Mouse (Mus musculus) 3T3-L1 (cell line): ENCODE results near the gene Josd1.

ENCODE experiments used
- DNase-seq: peaks from one replicate; pipeline ENCODE4 v3.0.0-alpha.2; 2015; ENCODE audit warnings: low read depth, low spot score

Gene Josd1

DNA sequence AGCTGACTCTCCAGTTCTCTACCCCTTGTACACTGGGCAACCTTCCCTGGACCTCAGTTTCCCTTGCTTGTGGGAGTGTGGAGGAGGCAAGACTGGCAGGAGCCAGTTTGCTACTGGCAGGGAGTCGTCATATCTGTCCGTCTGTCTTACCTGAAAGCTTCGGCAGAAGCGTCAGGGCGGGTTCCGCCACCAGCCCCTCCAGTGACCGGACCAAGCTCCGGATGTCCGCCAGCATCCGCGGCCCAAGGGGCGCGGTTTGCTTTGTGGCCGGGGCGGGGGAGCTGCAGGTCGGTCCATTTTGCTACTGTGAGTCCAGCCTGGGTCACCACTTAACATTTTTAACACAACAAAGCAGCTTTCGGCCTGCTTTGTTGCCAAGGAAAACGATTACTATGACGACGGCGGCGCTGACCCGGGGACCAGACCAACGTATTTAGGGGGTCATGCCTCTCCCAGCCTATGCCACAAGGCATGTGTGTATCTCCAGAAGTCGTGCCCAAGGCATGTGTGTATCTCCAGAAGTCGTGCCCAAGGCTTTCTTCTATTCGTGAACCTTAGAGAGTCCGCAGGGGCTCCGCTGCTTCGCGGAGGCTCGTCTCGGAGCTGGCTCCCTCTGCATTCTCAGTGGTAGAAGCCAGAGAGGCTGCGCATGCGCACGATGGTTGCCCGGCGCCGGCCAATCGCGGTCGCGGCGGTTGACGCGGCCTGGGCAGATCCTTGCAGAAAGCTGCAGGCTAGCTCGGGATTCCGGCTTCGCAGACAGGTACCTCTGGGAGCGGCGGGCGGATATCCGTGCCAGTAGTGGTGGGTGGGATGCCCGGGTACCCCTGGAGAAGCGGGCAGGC is 29.0 kb downstream of the Josd1 start, which contains the start of the genes Fam227a and Cby1:
Fam227a (minus strand) TSS at position 426 of the 845 bp plus-strand sequence.
Cby1 (plus strand) TSS at position 669 of the 845 bp plus-strand sequence.
- peak; percentile 89 for DNase-seq

DNA sequence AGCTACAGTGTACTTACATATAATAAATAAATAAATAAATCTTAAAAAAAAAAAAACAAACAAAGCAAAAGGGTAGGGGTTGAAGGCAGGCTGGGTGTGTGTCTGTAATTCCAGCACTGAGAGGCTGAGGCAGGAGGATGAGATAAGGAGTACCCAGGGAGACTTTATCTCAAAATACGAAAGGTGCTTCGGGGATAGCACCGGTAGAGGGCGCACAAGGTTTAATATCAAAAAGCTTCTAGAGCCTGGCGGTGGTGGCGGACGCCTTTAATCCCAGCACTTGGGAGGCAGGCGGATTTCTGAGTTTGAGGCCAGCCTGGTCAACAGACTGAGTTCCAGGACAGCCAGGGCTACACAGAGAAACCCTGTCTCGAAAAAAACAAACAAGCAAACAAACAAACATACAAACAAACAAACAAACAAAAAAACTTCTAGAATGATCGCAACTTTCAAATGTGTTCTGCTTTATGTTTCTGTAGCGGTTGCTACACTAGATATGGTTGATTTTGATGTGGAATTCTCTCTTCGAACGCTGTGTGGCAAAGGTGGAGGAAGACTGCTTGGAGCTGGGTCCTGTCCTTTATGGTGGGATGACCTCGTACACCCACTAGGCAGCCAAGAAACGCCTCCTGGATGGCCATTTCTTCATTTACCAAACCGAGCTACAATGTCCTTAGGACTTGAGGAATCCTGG is 29.7 kb downstream of the Josd1 start:
- peak; percentile 96 for DNase-seq

DNA sequence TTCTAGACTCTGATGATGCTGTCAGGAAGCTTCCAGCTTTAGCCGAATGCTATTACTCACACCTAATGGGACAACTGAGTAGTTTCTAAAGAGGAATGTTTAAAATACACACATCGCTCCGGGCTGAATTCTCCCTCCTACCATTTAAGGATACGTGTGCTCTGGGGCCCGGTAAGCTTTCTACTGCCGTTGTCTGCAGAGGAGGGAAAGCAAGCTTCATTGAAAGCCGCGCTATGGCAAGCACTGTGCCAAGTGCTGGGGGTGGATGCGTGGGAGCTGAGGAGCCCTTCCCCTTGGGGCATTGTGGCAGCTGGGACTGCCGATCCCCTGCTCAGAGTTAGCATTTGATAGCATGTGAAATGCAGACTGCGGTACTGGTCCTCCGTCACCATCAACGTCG is 31.3 kb downstream of the Josd1 start:
- no peak for DNase-seq

DNA sequence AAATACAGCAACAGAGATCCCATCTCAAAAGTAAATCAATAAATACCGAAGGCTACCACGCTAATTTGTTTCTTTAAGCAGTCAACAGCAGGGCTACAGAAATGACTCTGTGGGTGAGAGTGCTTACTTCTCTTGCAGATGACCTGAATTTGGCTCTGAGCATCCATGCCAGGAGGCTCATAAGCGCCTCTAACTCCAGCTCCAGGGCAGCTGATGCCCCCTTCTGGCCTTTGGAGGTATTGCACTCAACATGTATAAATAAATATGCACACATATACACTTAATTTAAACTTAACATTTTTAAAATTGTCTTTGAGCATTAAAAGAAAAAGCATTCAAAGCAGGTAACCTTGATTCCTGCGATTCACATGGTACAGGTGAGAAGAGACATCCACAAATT is 36.2 kb downstream of the Josd1 start:
- DNase-seq, result peak; percentile 51

DNA sequence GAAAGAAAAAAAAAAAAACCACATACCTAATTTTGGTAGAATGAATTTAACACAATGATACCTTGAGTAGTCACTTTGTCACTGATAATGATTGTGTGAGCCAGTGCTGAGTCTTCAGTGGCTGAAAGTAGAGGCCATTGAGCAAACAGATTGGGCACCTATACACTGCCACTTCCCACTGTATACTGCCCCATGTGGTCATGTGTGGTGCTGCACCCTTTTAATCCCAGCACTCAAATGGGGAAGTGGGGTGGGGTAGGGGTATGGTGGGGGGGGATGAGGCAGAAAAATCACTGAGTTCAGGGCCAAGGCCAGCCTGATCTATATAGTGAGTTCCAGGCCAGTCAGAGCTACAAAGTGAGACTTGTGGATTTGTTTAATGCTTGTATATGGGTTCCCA is 37.1 kb downstream of the Josd1 start:
- DNase-seq, result peak; percentile 35

DNA sequence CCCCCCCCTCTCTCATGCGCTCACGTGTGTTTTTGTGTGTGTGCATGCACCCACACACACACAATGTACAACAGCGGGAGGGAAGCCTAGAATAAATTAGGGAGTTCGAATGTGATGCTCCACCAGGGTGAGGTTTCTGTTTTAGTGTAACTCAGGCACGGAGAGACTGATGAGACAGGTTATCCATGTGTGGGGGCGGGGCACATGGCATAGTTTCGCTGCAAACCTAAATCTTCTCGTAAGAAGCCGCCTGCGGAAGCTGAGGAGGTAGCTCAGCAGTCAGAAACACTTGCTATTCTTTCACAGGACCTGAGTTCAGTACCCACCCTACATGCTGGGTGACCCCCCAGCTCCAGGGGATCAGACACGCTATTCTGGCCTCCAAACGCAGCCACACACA is 39.6 kb downstream of the Josd1 start:
- no peak for DNase-seq

DNA sequence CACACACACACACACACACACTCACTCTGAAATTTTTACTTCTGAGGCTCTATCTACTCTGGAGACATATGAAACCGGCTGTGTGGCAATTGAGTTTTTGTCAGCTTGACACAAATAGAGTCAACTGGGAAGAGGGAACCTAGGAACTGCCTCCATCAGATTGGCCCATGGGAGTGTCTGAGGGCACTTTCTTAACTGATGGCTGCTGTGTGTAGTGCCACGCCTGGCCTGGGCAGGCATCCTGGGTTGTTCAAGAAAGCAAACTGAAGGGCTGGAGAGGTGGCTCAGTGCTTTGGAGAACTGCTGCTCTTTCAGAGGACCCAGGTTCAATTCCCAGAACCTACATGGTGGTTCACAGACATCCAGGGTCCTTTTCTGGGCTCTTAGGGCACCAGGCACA is 42.2 kb downstream of the Josd1 start:
- DNase-seq, result no peak

DNA sequence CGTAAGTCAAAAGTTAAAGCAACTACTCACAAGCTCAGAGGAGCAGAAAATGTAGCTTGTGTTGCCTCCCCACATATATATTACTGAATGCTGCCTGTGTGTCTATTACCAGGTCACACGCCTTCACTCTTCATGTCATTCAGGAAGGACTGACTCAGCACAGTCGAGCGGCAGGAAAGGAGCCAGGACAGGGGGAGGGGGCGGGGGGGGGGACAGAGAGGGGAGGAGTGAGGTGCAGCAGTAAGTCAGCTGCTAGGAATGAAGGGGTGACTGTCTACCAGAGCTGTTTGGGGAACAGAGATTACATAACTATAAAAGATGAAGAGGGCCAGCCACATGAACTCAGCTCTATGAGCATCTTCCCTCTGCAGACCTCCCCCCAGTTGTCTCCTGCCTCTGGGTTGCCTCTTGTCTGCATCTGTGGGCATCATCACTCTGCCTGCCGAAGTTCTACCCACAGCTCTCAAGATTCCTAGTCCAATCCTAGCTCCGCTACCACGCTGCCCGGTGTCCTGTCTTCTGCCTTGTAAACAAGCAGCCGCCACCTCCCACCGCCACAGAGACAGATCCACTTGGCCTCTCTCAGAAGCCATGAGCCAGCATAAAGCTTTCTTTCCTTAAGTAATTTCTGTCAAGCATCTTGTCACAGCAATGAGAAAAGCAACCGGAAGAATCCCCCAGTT is 46.4 kb downstream of the Josd1 start:
- no peak for DNase-seq

DNA sequence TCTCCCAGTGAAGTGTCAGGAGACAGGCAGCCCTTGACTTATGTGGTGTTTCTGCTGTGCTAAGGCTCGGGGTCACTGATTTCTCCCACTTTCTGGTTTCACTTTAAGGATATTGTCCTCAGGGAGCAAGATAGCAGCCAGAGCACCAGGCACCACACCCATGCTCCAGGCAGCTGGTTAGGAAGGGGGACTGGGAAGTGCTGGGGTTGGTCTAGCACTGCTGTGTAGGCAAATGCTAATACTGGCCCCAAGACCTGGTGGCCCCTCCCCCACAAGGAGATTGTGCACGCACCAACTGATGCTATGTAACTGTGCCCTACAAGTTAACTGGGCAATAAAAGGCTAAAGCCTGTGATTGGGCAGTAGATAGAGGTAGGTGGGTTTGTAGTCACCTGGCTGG is 57.2 kb downstream of the Josd1 start:
- no peak for DNase-seq
